Mouse (Mus musculus) spleen, postnatal 36 days (tissue): Measurements from ENCODE around the gene Rab3il1.

Experiments used
- DNase-seq, 2 experiments: peaks; one replicate each; pipeline ENCODE4 v3.0.0; 2022; ENCODE audit warnings: low spot score in 2 of 2, mixed read lengths in 1 of 2

The Rab3il1 gene

GRCm38 (mm10) chr19:9982852-9983542 is 18.5 kb upstream of the Rab3il1 start:
- DNase-seq: peak; percentile 78 to 81

GRCm38 (mm10) chr19:9984111-9985055 is 17.1 kb upstream of the Rab3il1 start:
- DNase-seq: no peak

- DNase-seq: no peak
These were observed 16.1 kb upstream of the Rab3il1 start for GRCm38 (mm10) chr19:9985190-9985899.

- DNase-seq: no peak
These were observed 15.5 kb upstream of the Rab3il1 start for GRCm38 (mm10) chr19:9985900-9986421.

GRCm38 (mm10) chr19:9987192-9987591 is 14.3 kb upstream of the Rab3il1 start:
- DNase-seq: no peak

- no peak for DNase-seq
These were observed 13.9 kb upstream of the Rab3il1 start for GRCm38 (mm10) chr19:9987593-9987992.

- peak; percentile 31 to 51 for DNase-seq
These were observed 12.1 kb upstream of the Rab3il1 start for GRCm38 (mm10) chr19:9989171-9989883.

GRCm38 (mm10) chr19:9989884-9990256 is 11.6 kb upstream of the Rab3il1 start:
- DNase-seq: no peak

- DNase-seq: peak; percentile 74 to 82
These were observed 10.2 kb upstream of the Rab3il1 start for GRCm38 (mm10) chr19:9991304-9991703.

GRCm38 (mm10) chr19:9992011-9992958 is 9.2 kb upstream of the Rab3il1 start:
- DNase-seq: no peak

GRCm38 (mm10) chr19:9993036-9993656 is 8.3 kb upstream of the Rab3il1 start:
- peak; percentile 68 to 75 for DNase-seq

- no peak for DNase-seq
These were observed 4.0 kb upstream of the Rab3il1 start for GRCm38 (mm10) chr19:9997204-9998062.

GRCm38 (mm10) chr19:9998063-9998416 is 3.4 kb upstream of the Rab3il1 start:
- no peak for DNase-seq

- DNase-seq: no peak
These were observed 2.6 kb upstream of the Rab3il1 start for GRCm38 (mm10) chr19:9998736-9999486.

GRCm38 (mm10) chr19:10000330-10000729 is 1.1 kb upstream of the Rab3il1 start:
- DNase-seq: peak in 1 of 2 experiments; percentile 27

- DNase-seq: no peak
These were observed 2.2 kb downstream of the Rab3il1 start for GRCm38 (mm10) chr19:10003696-10004095.

- no peak for DNase-seq
These were observed 9.9 kb downstream of the Rab3il1 start for GRCm38 (mm10) chr19:10011408-10011807.

- DNase-seq: no peak
These were observed 11.4 kb downstream of the Rab3il1 start for GRCm38 (mm10) chr19:10012827-10013278.
